Comparison of ENCODE assay signal across 7 mouse cellular contexts in genomic region chr17:27511865-27512618, GRCm38 (mm10). TPM values are rescaled to one million over a fixed set of nuclear protein-coding genes. Genes with fewer than 3 reads are reported as not detected.
A peak's percentile ranks its signal among the peaks of the same experiment; 100 is the strongest.
DNase-seq lines count a peak whose midpoint lies in the region; ATAC-seq and TF ChIP-seq lines count a peak whose summit lies in the region.

No protein-coding gene starts in this region.

- peak overlapping the region; percentile 79 for H3K4me2 ChIP-seq in forebrain, embryonic 15.5 days (replicated peaks)
- H3K4me2 ChIP-seq in liver, postnatal 0 days (ENCODE audit: low read depth, low read length), result peak overlapping the region; percentile 72
- peak overlapping the region; percentile 93 for H3K4me2 ChIP-seq in stomach, postnatal 0 days (replicated peaks; ENCODE audit: low read depth)

- under 1% methylated on average over 62 of the region's 64 CpGs for WGBS in forebrain, embryonic 15.5 days
- 3% methylated on average over 45 of the region's 64 CpGs for WGBS in liver, postnatal 0 days (ENCODE audit: insufficient replicate concordance)
- 1% methylated on average over 48 of the region's 64 CpGs for WGBS in stomach, postnatal 0 days

- DNase-seq in left cerebral cortex, adult 2 months (ENCODE audit: extremely low spot score in 1 of 2, low spot score in 2 of 2), result peak; percentile 52 to 61
- no peak for DNase-seq in left cerebral cortex, adult 11 months (ENCODE audit: low spot score)
- DNase-seq in cerebellum, adult 9-11 months, result peak; percentile 90
- no peak for DNase-seq in liver, postnatal 0 days
- no peak for DNase-seq in stomach, postnatal 0 days (ENCODE audit: low spot score)

- no peaks in the 10 kb centered on the region for H3K9me3 ChIP-seq in forebrain, embryonic 15.5 days
- H3K9me3 ChIP-seq in liver, postnatal 0 days (ENCODE audit: low read length), result no peaks in the 10 kb centered on the region
- no peaks in the 10 kb centered on the region for H3K9me3 ChIP-seq in stomach, postnatal 0 days (ENCODE audit: control insufficient read depth, low read length)

- intact Hi-C loops in left cerebral cortex, adult 2 months (cut with DNase I), result no loop called here

- H3K36me3 ChIP-seq in forebrain, embryonic 15.5 days, result no peaks in the 10 kb centered on the region
- H3K36me3 ChIP-seq in liver, postnatal 0 days (replicated peaks; ENCODE audit: insufficient read depth, low read length), result no peaks in the 10 kb centered on the region
- no peaks in the 10 kb centered on the region for H3K36me3 ChIP-seq in stomach, postnatal 0 days (ENCODE audit: control insufficient read depth, insufficient read depth, low read length)

- peaks cover 43% of the 10 kb centered on the region for H3K27me3 ChIP-seq in forebrain, embryonic 15.5 days
- peaks cover 60% of the 10 kb centered on the region for H3K27me3 ChIP-seq in liver, postnatal 0 days (ENCODE audit: insufficient read depth, low read length)
- H3K27me3 ChIP-seq in stomach, postnatal 0 days (ENCODE audit: control insufficient read depth, insufficient read depth, low read length), result peaks cover 23% of the 10 kb centered on the region

- H3K4me3 ChIP-seq in left cerebral cortex, adult 2 months, result peak overlapping the region; percentile 64
- peak overlapping the region; percentile 53 for H3K4me3 ChIP-seq in forebrain, embryonic 15.5 days
- H3K4me3 ChIP-seq in liver, postnatal 0 days (ENCODE audit: low read depth, low read length), result peak overlapping the region; percentile 40
- H3K4me3 ChIP-seq in stomach, postnatal 0 days (ENCODE audit: low read depth, low read length), result peak overlapping the region; percentile 52

- peak overlapping the region; percentile 52 for H3K9ac ChIP-seq in forebrain, embryonic 15.5 days (replicated peaks)
- no peak overlapping the region for H3K9ac ChIP-seq in liver, postnatal 0 days (replicated peaks)
- 0 out of 2 replicates have a peak overlapping the region, but pooled peaks have one; percentile 27 for H3K9ac ChIP-seq in stomach, postnatal 0 days (ENCODE audit: low read length)

- H3K27ac ChIP-seq in left cerebral cortex, adult 2 months, result peak overlapping the region; percentile 72
- peak overlapping the region; percentile 20; the same call in 1 of the 2 replicates for H3K27ac ChIP-seq in forebrain, embryonic 15.5 days (replicated peaks)
- no peak overlapping the region for H3K27ac ChIP-seq in liver, postnatal 0 days (ENCODE audit: low read depth)
- H3K27ac ChIP-seq in stomach, postnatal 0 days (replicated peaks), result no peak overlapping the region

- TF ChIP-seq CTCF in left cerebral cortex, adult 2 months (IDR thresholded peaks at IDR 0.05), result no peak; the same call in 1 of the 2 replicates
- no peak for TF ChIP-seq CTCF in liver, postnatal 0 days (IDR thresholded peaks at IDR 0.05; ENCODE audit: low read depth)
- TF ChIP-seq CTCF in stomach, postnatal 0 days (IDR thresholded peaks at IDR 0.05; ENCODE audit: low read depth), result 0 out of 2 replicates have a peak, but pooled peaks have one; percentile 0

- no peak for TF ChIP-seq EP300 in liver, postnatal 0 days (IDR thresholded peaks at IDR 0.05; ENCODE audit: low read depth)
- no peak for TF ChIP-seq EP300 in stomach, postnatal 0 days (optimal IDR thresholded peaks at IDR 0.05)

- peak; percentile 43; the same call in 1 of the 2 replicates for ATAC-seq in forebrain, embryonic 15.5 days (replicated peaks)
- ATAC-seq in liver, postnatal 0 days, result no peak
- no peak for ATAC-seq in stomach, postnatal 0 days (ENCODE audit: low FRiP score, low TSS enrichment)
- no peak for ATAC-seq in erythroid progenitor cell, adult 5-6 weeks (replicated peaks; ENCODE audit: low FRiP score, poor library complexity, severe bottlenecking)

- peaks cover 21% of the 10 kb centered on the region for H3K4me1 ChIP-seq in forebrain, embryonic 15.5 days
- H3K4me1 ChIP-seq in liver, postnatal 0 days (ENCODE audit: insufficient read depth), result peaks cover 7% of the 10 kb centered on the region; the same call in 1 of the 2 replicates
- 0 out of 2 replicates have a peak, but pooled peaks cover 2% of the 10 kb centered on the region for H3K4me1 ChIP-seq in stomach, postnatal 0 days (replicated peaks; ENCODE audit: control insufficient read depth, insufficient read depth)

RNA-seq across cellular contexts. Expression of gene Grm4, which starts 9.2 kb away (rescaled TPM):
- 10 to 100 TPM; 19.9 to 29.7 TPM for total RNA-seq in left cerebral cortex, adult 2 months (2021)
- 2.4 and 3.0 TPM in 2 replicates for polyA plus RNA-seq in forebrain, embryonic 15.5 days (2015; fragmentation: Nextera tagmentation; extraction: Ambion mirVana)
- not detected in 2 replicates for polyA plus RNA-seq in liver, postnatal 0 days (2015; fragmentation: Nextera tagmentation; extraction: Ambion mirVana)
- 0.16 TPM in 2 replicates for polyA plus RNA-seq in stomach, postnatal 0 days (2015; fragmentation: Nextera tagmentation; extraction: Ambion mirVana)
- total RNA-seq in erythroid progenitor cell, adult 5-6 weeks (2015; ENCODE audit: low replicate concordance), result not detected in 2 replicates
- not detected in 2 replicates for total RNA-seq in erythroid progenitor cell, adult 5-6 weeks (2017; ENCODE audit: low replicate concordance)

RNA-seq across cellular contexts. Expression of gene Hmga1, which starts 44.3 kb away (rescaled TPM):
- 10 to 100 TPM; 55.2 to 55.7 TPM for total RNA-seq in left cerebral cortex, adult 2 months (2021)
- polyA plus RNA-seq in forebrain, embryonic 15.5 days (2015; fragmentation: Nextera tagmentation; extraction: Ambion mirVana), result 106 and 121 TPM in 2 replicates
- 64.0 and 64.9 TPM in 2 replicates for polyA plus RNA-seq in liver, postnatal 0 days (2015; fragmentation: Nextera tagmentation; extraction: Ambion mirVana)
- polyA plus RNA-seq in stomach, postnatal 0 days (2015; fragmentation: Nextera tagmentation; extraction: Ambion mirVana), result 71.1 and 78.4 TPM in 2 replicates
- total RNA-seq in erythroid progenitor cell, adult 5-6 weeks (2015; ENCODE audit: low replicate concordance), result 40.7 and 57.7 TPM in 2 replicates
- total RNA-seq in erythroid progenitor cell, adult 5-6 weeks (2017; ENCODE audit: low replicate concordance), result 21.2 and 30.6 TPM in 2 replicates

RNA-seq across cellular contexts. Expression of gene AI413582, which starts 53.5 kb away (rescaled TPM):
- total RNA-seq in left cerebral cortex, adult 2 months (2021), result 10 to 100 TPM; 86.7 to 93.8 TPM
- 34.8 and 37.4 TPM in 2 replicates for polyA plus RNA-seq in forebrain, embryonic 15.5 days (2015; fragmentation: Nextera tagmentation; extraction: Ambion mirVana)
- 15.0 and 16.7 TPM in 2 replicates for polyA plus RNA-seq in liver, postnatal 0 days (2015; fragmentation: Nextera tagmentation; extraction: Ambion mirVana)
- polyA plus RNA-seq in stomach, postnatal 0 days (2015; fragmentation: Nextera tagmentation; extraction: Ambion mirVana), result 37.1 and 37.7 TPM in 2 replicates
- 2.9 and 6.8 TPM in 2 replicates for total RNA-seq in erythroid progenitor cell, adult 5-6 weeks (2015; ENCODE audit: low replicate concordance)
- total RNA-seq in erythroid progenitor cell, adult 5-6 weeks (2017; ENCODE audit: low replicate concordance), result 3.1 and 14.1 TPM in 2 replicates

Comparison
In these comparisons a context has a peak if more than half of its experiments do, and no peak if none do; other contexts are left out.
1. DNase-seq: peak in left cerebral cortex, adult 2 months (2 of 2) and cerebellum, adult 9-11 months (single experiment); none in left cerebral cortex, adult 11 months (single experiment), liver, postnatal 0 days (single experiment) and stomach, postnatal 0 days (single experiment).
2. H3K27ac ChIP-seq: peak in left cerebral cortex, adult 2 months (single experiment) and forebrain, embryonic 15.5 days (single experiment); none in liver, postnatal 0 days (single experiment) and stomach, postnatal 0 days (single experiment).
3. Peak in every context shown above with its lines, with median percentiles within 50 percentile points of each other: H3K4me3 ChIP-seq and H3K4me2 ChIP-seq.